Mouse (Mus musculus) granulocyte monocyte progenitor cell, adult 5-6 weeks (primary cell): ENCODE data around the gene Cadps. TPM values are rescaled to one million over a fixed set of nuclear protein-coding genes. Genes with fewer than 3 reads are reported as not detected.

ENCODE experiments used
- ATAC-seq: replicated peaks from 2 replicates; pipeline ENCODE4 v1.8.0; 2016; ENCODE audit warnings: mild to moderate bottlenecking, moderate TSS enrichment, inconsistent platforms; ENCODE audit not compliant: poor library complexity, severe bottlenecking
- total RNA-seq, 2 experiments: library from RNA; stranded (forward) in 1 of 2; stranded (reverse) in 1 of 2; fragments of 200-712, 200-1000 nt in 1 of 2; fragments of >200 nt in 1 of 2; fragmentation: Nextera tagmentation in 1 of 2; gene quantifications; 2 replicates each; pipeline ENCODE4 v1.2.3; 2014 to 2017

Cadps gene
- total RNA-seq, 2 experiments from 2014 or later, result not detected

GRCm38 (mm10) chr14:12753237-12753636, 69.6 kb downstream of the Cadps start:
- no peak for ATAC-seq

GRCm38 (mm10) chr14:12751821-12752220, 71.1 kb downstream of the Cadps start:
- peak; percentile 67 for ATAC-seq

GRCm38 (mm10) chr14:12730979-12731378, 91.9 kb downstream of the Cadps start:
- ATAC-seq, result no peak

- ATAC-seq, result no peak
These were observed 100.3 kb downstream of the Cadps start for GRCm38 (mm10) chr14:12722452-12723194.

- ATAC-seq, result no peak
These were observed 104.1 kb downstream of the Cadps start for GRCm38 (mm10) chr14:12718766-12719165.

GRCm38 (mm10) chr14:12715906-12716659, 106.8 kb downstream of the Cadps start:
- ATAC-seq, result no peak

GRCm38 (mm10) chr14:12707395-12707794, 115.5 kb downstream of the Cadps start:
- ATAC-seq, result no peak

- no peak for ATAC-seq
These were observed 118.4 kb downstream of the Cadps start for GRCm38 (mm10) chr14:12704461-12704860.

GRCm38 (mm10) chr14:12690201-12690600, 132.7 kb downstream of the Cadps start:
- no peak for ATAC-seq

GRCm38 (mm10) chr14:12685015-12685414, 137.9 kb downstream of the Cadps start:
- ATAC-seq, result no peak

GRCm38 (mm10) chr14:12680819-12681638, 141.8 kb downstream of the Cadps start:
- ATAC-seq, result no peak

GRCm38 (mm10) chr14:12661430-12661829, 161.4 kb downstream of the Cadps start:
- no peak for ATAC-seq

GRCm38 (mm10) chr14:12657351-12657750, 165.5 kb downstream of the Cadps start:
- 0 out of 2 replicates have a peak, but pooled peaks have one; percentile 33 for ATAC-seq

- ATAC-seq, result no peak
These were observed 179.9 kb downstream of the Cadps start for GRCm38 (mm10) chr14:12642868-12643512.

- ATAC-seq, result no peak
These were observed 184.1 kb downstream of the Cadps start for GRCm38 (mm10) chr14:12638762-12639161.

GRCm38 (mm10) chr14:12637121-12637754, 185.6 kb downstream of the Cadps start:
- ATAC-seq, result no peak

- no peak for ATAC-seq
These were observed 198.4 kb downstream of the Cadps start for GRCm38 (mm10) chr14:12624256-12625130.

- ATAC-seq, result no peak
These were observed 215.9 kb downstream of the Cadps start for GRCm38 (mm10) chr14:12607025-12607424.

- no peak for ATAC-seq
These were observed 216.7 kb downstream of the Cadps start for GRCm38 (mm10) chr14:12606202-12606601.
